Mouse (Mus musculus): ENCODE results near the gene Grik5.

The Grik5 gene

GRCm38 (mm10) chr7:24985799-24986198 lies 86.3 kb downstream of the Grik5 start:
- peak in 1 of 2 experiments; percentile 40 for DNase-seq (ENCODE audit: low spot score in 2 of 2)

DNA sequence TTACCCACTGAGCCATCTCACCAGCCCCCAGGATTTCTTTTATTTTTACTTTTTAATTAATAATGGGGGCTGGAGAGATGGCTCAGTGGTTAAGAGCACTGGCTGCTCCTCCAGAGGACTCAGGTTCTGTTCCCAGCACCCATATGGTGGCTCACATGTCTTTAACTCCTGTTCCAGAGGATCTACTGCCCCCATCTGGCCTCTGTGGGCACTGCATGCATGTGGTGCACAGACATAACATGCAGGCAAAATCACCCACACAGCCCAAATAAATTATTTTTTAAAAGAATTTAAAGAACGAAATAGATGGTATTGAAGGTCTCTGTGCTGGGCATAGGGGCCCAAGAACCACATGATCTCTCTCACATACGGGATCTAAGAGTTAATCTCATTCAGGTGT lies 87.8 kb downstream of the Grik5 start:
- peak in 1 of 2 experiments; percentile 36 for DNase-seq (ENCODE audit: low spot score in 2 of 2)

DNA sequence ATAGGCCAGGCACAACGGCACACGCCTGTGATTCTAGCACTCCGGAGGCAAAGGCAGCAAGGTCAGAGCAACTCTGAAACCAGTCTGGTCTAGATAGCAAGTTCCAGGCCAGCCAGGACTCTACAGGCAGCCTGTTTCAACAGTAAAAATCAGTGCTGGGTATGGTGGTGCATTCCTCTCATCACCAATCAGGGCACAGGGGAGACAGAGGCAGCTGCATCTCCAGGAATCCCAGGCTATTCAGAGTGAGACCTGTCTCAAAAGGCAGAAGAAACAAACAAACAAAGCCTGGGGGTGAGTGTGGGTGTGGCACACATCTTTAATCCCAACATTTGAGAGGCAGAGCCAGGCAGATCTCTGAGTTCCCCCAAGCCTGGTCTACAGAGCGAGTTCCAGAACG lies 88.8 kb downstream of the Grik5 start:
- DNase-seq (ENCODE audit: low spot score in 2 of 2), result no peak

DNA sequence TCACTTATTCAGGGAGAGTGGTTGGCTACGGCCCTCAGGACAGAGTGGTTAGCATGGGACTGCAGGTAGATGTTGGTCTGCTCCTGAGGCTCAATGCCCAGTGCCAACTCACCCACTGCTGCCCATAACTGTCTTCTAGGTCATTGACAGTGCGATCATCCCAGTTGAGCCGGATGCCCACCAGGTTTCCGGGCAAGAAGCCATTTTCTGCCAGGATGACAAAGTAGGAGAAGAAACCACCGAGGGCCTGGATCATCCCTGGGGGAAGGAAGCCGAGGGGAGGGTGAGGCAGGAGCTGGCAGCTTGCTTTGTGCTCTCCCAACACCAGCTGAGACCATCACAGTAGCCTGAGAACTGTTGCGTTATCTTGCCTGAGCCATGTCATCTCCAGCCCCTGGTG lies 91.7 kb downstream of the Grik5 start:
- peak in 1 of 2 experiments; percentile 35 for DNase-seq (ENCODE audit: low spot score in 2 of 2)

- no peak for DNase-seq (ENCODE audit: low spot score in 2 of 2)
These were observed 93.4 kb downstream of the Grik5 start for GRCm38 (mm10) chr7:24978781-24979180.

DNA sequence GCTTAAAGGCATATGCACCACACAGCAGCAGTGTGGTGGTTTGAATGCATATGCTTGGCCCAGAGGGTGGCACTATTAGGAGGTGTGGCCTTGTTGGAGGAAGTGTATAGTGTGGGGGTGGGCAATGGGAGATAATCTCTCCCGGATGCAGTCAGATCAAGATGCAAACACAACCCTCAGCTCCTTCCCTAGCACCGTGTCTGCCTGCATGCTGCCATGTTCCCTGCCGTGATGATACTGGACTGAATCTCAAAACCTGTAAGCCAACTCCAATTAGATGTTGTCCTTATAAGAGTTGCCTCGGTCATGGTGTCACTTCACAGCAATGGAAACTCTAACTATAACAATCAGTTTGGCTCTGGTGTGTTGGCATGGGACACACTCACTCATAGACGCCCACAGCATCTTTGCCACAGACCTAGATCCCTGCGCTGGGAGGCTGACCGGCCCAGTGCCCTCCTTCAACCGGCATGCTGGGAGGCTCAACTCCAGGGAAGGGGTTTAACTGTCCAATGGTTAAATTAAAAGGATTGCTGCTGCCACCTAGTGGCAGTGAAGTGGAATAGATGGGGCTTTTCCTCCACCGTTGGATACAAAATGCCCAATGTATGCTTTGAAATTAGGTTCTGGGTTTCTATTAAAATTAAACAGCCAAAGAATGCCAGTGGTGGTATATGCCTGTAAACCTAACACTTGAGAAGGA lies 97.1 kb downstream of the Grik5 start:
- DNase-seq (ENCODE audit: low spot score in 2 of 2), result no peak

DNA sequence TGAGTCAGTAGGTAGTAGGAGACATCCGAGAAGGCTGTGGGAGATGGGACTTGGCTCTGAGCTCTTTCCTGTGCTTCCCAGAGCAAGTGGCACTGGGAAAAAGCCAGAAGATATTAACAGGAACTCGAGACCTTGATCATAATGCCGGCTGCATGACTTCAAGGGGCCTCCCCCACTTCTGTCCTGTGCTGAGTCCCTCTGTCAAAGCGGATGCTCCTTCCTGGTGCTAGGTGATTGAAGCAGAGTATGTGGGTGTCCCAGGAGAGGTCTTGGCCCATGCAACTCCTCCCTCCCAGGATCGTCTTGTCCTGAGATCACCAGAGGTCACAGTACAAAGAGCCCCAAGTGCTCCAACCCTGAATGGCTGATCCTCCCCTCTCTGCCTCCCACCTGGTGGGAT lies 98.2 kb downstream of the Grik5 start:
- DNase-seq (ENCODE audit: low spot score in 2 of 2), result no peak

- no peak for DNase-seq (ENCODE audit: low spot score in 2 of 2)
These were observed 98.9 kb downstream of the Grik5 start for GRCm38 (mm10) chr7:24973208-24973607.

DNA sequence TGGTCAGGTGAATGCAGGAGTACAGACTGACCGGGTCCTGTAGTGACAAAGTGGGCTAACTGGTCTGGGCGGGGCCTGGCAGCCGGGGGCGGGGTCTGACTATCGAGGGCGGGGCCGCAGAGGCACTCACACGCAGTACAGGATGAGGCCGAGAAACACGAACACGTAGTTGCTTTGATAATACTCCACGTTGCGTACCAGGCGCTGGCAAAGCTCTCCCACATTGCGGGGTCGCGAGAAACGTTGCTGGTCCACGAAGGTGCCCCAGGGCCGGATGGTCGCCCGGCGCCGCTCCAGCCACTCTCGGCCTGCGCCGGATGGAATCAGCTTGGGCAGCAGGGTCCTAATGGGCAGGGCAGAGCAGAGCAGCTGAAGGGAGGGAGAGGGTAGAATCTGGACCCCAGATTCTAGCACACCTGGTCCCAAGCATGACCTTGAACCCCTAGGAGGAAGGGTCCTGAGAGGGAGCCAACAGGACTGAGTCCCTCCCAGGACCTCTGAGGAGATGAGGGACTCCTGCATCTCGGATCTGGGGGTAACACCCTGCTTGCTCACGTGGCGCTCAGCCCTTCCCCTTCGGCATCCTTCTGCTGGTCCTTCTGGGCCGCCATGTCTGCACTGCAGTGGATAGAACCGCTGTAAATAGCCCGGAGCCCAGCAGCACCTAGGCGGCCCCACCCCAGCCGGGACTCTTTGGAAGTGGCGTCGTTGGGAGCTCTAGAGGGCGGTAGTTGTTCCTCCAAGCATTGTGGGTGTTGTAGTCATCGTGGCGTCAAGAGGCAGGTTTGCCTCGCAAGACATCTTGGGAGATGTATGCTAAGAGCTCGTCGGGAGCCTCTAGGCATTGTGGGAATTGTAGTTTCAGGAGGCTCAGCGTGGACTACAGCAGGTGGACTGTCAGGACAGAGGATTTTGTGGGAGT lies 99.9 kb downstream of the Grik5 start, which contains the start of gene Rabac1:
Rabac1 (minus strand) TSS at position 783 of the 922 bp plus-strand sequence.
- peak; percentile 95 to 98 for DNase-seq (ENCODE audit: low spot score in 2 of 2)

DNA sequence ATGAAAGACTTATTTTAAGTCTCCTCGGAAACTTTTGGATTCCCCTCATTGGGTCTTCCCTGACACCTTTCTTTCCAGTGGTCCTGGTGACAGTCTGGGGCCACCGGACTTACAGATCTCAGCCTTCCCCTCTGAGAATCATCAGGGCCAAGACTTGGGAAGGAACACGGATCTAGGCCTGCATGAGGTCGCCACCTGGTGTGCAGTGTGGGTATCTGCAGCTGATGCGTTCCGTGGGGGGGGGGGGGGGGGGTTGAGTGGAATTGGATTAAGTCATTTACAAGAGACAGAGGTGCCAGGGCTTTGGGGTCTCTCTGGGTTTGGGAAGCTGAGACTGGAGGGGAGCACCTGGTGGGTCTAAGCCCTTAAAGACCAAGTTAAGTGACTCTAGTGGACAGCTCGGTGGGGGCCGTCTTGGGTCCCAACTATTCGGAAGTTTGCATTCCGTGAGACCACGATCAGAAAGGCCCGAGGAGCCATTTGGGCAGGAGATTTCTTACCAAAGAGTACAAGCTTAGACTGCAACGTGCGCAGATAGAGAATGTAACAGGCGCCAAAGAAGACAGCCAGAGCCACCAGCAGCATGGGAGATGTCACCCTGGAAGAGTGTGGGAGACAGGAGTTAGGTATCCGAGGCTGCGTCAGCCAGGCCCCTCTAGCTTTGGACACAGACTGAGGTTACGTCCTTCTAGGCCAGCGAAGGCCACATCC lies 100.7 kb downstream of the Grik5 start:
- DNase-seq (ENCODE audit: low spot score in 2 of 2), result peak in 1 of 2 experiments; percentile 65

- no peak for DNase-seq (ENCODE audit: low spot score in 2 of 2)
These were observed 101.8 kb downstream of the Grik5 start for GRCm38 (mm10) chr7:24970341-24970740.

- DNase-seq (ENCODE audit: low spot score in 2 of 2), result peak; percentile 67 to 77
These were observed 102.3 kb downstream of the Grik5 start for GRCm38 (mm10) chr7:24969805-24970204.

DNA sequence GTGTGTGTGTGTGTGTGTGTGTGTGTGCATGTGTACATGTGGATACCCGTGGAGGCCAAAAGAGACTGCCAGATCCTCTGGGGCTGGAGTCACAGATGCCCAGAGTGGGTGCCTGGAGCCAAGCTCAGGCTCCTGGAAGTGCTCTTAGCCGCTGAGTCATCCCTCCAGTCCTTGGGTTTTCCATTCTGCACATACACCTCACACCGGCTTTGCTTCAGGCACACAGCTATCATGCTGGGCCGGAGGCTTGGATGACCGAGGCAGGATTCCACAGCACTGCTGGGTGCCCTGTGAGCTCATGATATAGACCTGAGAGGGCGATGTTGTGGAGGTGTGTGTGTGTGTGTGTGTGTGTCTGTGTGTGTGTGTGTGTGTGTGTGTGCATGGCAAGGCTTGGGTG lies 103.7 kb downstream of the Grik5 start:
- DNase-seq (ENCODE audit: low spot score in 2 of 2), result no peak

DNA sequence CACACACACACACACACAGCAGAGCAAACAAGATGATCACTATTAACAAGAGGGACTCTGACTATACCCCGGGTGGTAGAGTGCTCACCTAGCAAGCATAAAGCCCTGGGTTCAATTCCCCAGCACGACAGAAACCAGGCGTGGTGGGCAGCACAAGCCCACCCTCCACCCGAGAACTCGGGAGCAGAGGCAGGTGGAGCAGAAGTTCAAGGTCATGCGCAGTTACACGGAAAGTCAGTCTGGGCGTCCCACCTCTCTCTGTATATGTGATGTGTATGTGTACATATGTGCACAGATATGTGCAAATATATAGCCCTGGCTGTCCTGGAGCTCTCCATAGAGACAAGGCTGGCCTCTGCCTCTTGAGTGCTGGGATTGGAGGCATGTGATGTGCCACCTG lies 104.2 kb downstream of the Grik5 start:
- DNase-seq (ENCODE audit: low spot score in 2 of 2), result no peak

DNA sequence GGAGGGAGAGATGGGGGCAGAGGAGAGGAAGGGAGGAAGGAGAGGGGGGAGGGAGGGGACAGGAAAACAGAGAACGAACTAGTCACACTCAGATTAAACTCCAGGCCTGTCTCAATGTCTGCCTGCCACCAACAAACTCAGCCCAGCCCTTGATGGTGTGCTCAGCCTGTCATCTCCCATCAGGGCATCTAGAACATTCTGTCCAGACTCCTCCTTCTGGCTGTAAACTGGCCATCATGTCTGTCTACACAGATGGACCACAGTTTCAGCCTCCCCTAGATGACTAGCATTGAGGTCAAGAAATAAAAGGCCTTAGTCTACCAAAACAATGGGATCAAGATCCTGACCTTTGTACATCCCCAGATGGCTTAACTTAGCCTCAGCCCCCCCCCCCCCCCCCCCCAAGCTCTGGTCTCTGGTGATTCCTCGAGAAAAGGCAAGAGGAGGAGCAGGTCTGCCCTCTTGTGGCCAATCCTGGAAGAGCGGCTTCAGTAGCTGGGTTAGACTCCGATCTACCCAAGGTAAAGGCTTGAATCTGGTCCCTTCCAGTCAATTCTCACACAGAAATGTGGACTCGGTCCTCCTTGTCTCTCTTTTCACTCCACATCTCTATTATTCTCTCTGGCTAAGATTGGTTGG lies 107.1 kb downstream of the Grik5 start:
- DNase-seq (ENCODE audit: low spot score in 2 of 2), result peak; percentile 80 to 89

DNA sequence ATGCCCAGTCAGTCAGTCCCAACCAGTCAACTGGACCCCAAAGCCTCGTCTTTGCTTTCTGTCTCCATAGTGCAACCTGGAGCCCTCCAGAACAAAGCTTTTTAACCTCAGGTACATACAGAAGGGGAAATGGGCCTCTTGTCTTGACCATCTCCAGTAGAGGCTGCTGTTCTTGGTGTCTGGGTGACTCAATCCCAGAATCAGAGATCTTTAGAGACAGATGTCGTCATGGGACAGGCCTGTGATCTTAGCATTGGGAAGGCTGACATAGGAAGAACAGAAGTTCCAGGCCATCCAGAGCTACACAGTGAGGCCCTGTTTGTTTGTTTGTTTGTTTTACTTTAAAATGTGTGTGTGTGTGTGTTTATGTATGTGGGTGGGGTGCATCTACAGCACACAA lies 107.9 kb downstream of the Grik5 start:
- no peak for DNase-seq (ENCODE audit: low spot score in 2 of 2)

Measured in right cerebral cortex, postnatal 10 days (tissue).